Mouse (Mus musculus) liver, embryonic 13.5 days (tissue): Measurements from ENCODE around the gene Tbxas1. TPM values are rescaled to one million over a fixed set of nuclear protein-coding genes. Genes with fewer than 3 reads are reported as not detected.

Source experiments
- ATAC-seq: fragments of 200-750 bp; cut with Nextera tagmentation; 2 replicates; pipeline ENCODE4 v1.8.0; 2017; ENCODE audit warnings: low read depth, mild to moderate bottlenecking, moderate number of reproducible peaks, moderate library complexity
- DNase-seq: peaks from one replicate; pipeline ENCODE4 v3.0.0; 2022
- H3K27ac ChIP-seq: fragments of 300-500 bp; sonication (generic); 2 replicates; pipeline ENCODE4 v1.5.1; 2015; ENCODE audit warnings: moderate library complexity, mild to moderate bottlenecking, inconsistent platforms
- H3K27me3 ChIP-seq: fragments of 300-500 bp; sonication (generic); 2 replicates; pipeline ENCODE4 v1.6.1; 2015; ENCODE audit warnings: mild to moderate bottlenecking, inconsistent platforms
- H3K36me3 ChIP-seq: fragments of 300-500 bp; sonication (generic); 2 replicates; pipeline ENCODE4 v1.6.1; 2015; ENCODE audit warnings: mild to moderate bottlenecking, inconsistent platforms
- H3K4me1 ChIP-seq: fragments of 300-500 bp; sonication (generic); replicated peaks from 2 replicates; pipeline ENCODE4 v1.6.1; 2015; ENCODE audit warnings: inconsistent platforms
- H3K4me2 ChIP-seq: fragments of 300-500 bp; sonication (generic); 2 replicates; pipeline ENCODE4 v1.6.1; 2015; ENCODE audit warnings: inconsistent platforms, mild to moderate bottlenecking, moderate library complexity
- H3K4me3 ChIP-seq: fragments of 300-500 bp; sonication (generic); replicated peaks from 2 replicates; pipeline ENCODE4 v1.5.1; 2015; ENCODE audit warnings: mild to moderate bottlenecking, inconsistent platforms
- H3K9ac ChIP-seq: fragments of 300-500 bp; sonication (generic); 2 replicates; pipeline ENCODE4 v1.6.1; 2015; ENCODE audit warnings: mild to moderate bottlenecking, inconsistent platforms
- H3K9me3 ChIP-seq: fragments of 300-500 bp; sonication (generic); replicated peaks from 2 replicates; pipeline ENCODE4 v1.6.1; 2016; ENCODE audit warnings: inconsistent platforms
- WGBS: fragments of 180-500 bp; shearing (Covaris S2); methylation state at CpG from one replicate; pipeline ENCODE4 v1.1.7; 2015; ENCODE audit not compliant: insufficient replicate concordance; 5-methylcytosine and 5-hydroxymethylcytosine counted together
- polyA plus RNA-seq: library from polyadenylated mRNA; unstranded; fragments of >200 nt; fragmentation: Nextera tagmentation; extraction: Ambion mirVana; gene quantifications from 2 replicates; pipeline ENCODE4 v1.2.1, GENCODE M21; 2015

Gene Tbxas1
- 11.4 and 12.2 TPM in 2 replicates for polyA plus RNA-seq

GRCm38 (mm10) chr6:38875258-38876070 lies at the start of gene Tbxas1:
Gene Tbxas1, plus strand, starts transcription at chr6:38875404.
- H3K9me3 ChIP-seq: no peaks in the 10 kb centered on the region
- peak within 1 kb of the TSS; percentile 80 for H3K4me2 ChIP-seq
- peaks cover 65% of the 10 kb centered on the region for H3K4me1 ChIP-seq
- 1% methylated on average over 61 of the region's 77 CpGs for WGBS
- DNase-seq (no peak), ATAC-seq (peak; percentile 1; the same call in 1 of the 2 replicates)
- H3K4me3 ChIP-seq: peak within 1 kb of the TSS; percentile 99
- peaks cover 8% of the 10 kb centered on the region; the same call in 1 of the 2 replicates for H3K27me3 ChIP-seq
- peak within 1 kb of the TSS; percentile 100 for H3K9ac ChIP-seq
- peaks cover 21% of the 10 kb centered on the region for H3K36me3 ChIP-seq
- H3K27ac ChIP-seq: peak within 1 kb of the TSS; percentile 99

GRCm38 (mm10) chr6:38825886-38826285 lies 49.3 kb upstream of the Tbxas1 start:
- peaks cover 16% of the 10 kb centered on the region for H3K36me3 ChIP-seq
- no peak overlapping the region for H3K4me2 ChIP-seq
- no peak overlapping the region for H3K9ac ChIP-seq
- H3K9me3 ChIP-seq: no peaks in the 10 kb centered on the region
- H3K27ac ChIP-seq: no peak overlapping the region
- ATAC-seq: no peak
- peaks cover 86% of the 10 kb centered on the region for H3K4me1 ChIP-seq
- no peak overlapping the region for H3K4me3 ChIP-seq
- no peak for DNase-seq
- no peaks in the 10 kb centered on the region for H3K27me3 ChIP-seq

GRCm38 (mm10) chr6:38826857-38827256 lies 48.3 kb upstream of the Tbxas1 start:
- Histone ChIP-seq H3K36me3 (peaks cover 23% of the 10 kb centered on the region), H3K27me3 (no peaks in the 10 kb centered on the region), H3K27ac (no peak overlapping the region; the same call in 1 of the 2 replicates), H3K4me1 (peaks cover 85% of the 10 kb centered on the region), H3K9ac (no peak overlapping the region), H3K4me3 (no peak overlapping the region), H3K9me3 (no peaks in the 10 kb centered on the region), H3K4me2 (no peak overlapping the region)
- ATAC-seq: no peak
- DNase-seq: no peak
- WGBS: 46% methylated on average over 3 of the region's 3 CpGs

GRCm38 (mm10) chr6:38827435-38827834 lies 47.8 kb upstream of the Tbxas1 start:
- H3K27me3 ChIP-seq: no peaks in the 10 kb centered on the region
- no peak for DNase-seq
- no peak overlapping the region for H3K27ac ChIP-seq

GRCm38 (mm10) chr6:38828211-38828610 lies 47.0 kb upstream of the Tbxas1 start:
- Histone ChIP-seq H3K9ac (no peak overlapping the region), H3K27ac (peak overlapping the region; percentile 40), H3K36me3 (peaks cover 33% of the 10 kb centered on the region), H3K4me3 (no peak overlapping the region), H3K27me3 (no peaks in the 10 kb centered on the region), H3K4me1 (peaks cover 85% of the 10 kb centered on the region), H3K4me2 (no peak overlapping the region), H3K9me3 (no peaks in the 10 kb centered on the region)
- 60% methylated on average over 2 of the region's 2 CpGs for WGBS
- ATAC-seq: no peak
- DNase-seq: no peak

More at GRCm38 (mm10) chr6:38827435-38827834, 47.8 kb upstream of the Tbxas1 start:
- no peak for ATAC-seq
- Histone ChIP-seq H3K9ac (no peak overlapping the region), H3K36me3 (peaks cover 28% of the 10 kb centered on the region), H3K9me3 (no peaks in the 10 kb centered on the region), H3K4me2 (no peak overlapping the region; the same call in 1 of the 2 replicates), H3K4me3 (no peak overlapping the region), H3K4me1 (peaks cover 85% of the 10 kb centered on the region)
- WGBS: 63% methylated on average over 5 of the region's 5 CpGs

GRCm38 (mm10) chr6:38829452-38829851 lies 45.8 kb upstream of the Tbxas1 start:
- 73% methylated on average over 3 of the region's 3 CpGs for WGBS
- H3K27ac ChIP-seq: no peak overlapping the region
- no peak overlapping the region for H3K4me3 ChIP-seq
- H3K27me3 ChIP-seq: no peaks in the 10 kb centered on the region
- H3K4me1 ChIP-seq: peaks cover 85% of the 10 kb centered on the region
- DNase-seq (no peak), ATAC-seq (no peak)
- H3K9ac ChIP-seq: no peak overlapping the region
- peaks cover 39% of the 10 kb centered on the region for H3K36me3 ChIP-seq
- no peaks in the 10 kb centered on the region for H3K9me3 ChIP-seq
- no peak overlapping the region for H3K4me2 ChIP-seq

- no peaks in the 10 kb centered on the region for H3K9me3 ChIP-seq
- H3K4me1 ChIP-seq: peaks cover 96% of the 10 kb centered on the region
- DNase-seq (no peak), ATAC-seq (no peak)
- 0 out of 2 replicates have a peak overlapping the region, but pooled peaks have one; percentile 11 for H3K4me2 ChIP-seq
- no peak overlapping the region for H3K4me3 ChIP-seq
- H3K9ac ChIP-seq: peak overlapping the region; percentile 28
- H3K27ac ChIP-seq: peak overlapping the region; percentile 78
- H3K27me3 ChIP-seq: no peaks in the 10 kb centered on the region
- H3K36me3 ChIP-seq: peaks cover 44% of the 10 kb centered on the region
- whole genome bisulfite sequencing: 81% methylated on average over 3 of the region's 3 CpGs
Measured at GRCm38 (mm10) chr6:38833721-38834120, 41.5 kb upstream of the Tbxas1 start.

- no peaks in the 10 kb centered on the region for H3K9me3 ChIP-seq
- H3K4me1 ChIP-seq: peaks cover 96% of the 10 kb centered on the region
- H3K27ac ChIP-seq: peak overlapping the region; percentile 90
- H3K27me3 ChIP-seq: no peaks in the 10 kb centered on the region
- 31% methylated on average over 2 of the region's 2 CpGs for WGBS
- ATAC-seq (peak; percentile 57), DNase-seq (no peak)
- H3K36me3 ChIP-seq: peaks cover 54% of the 10 kb centered on the region
- peak overlapping the region; percentile 57 for H3K4me2 ChIP-seq
- H3K4me3 ChIP-seq: no peak overlapping the region
- H3K9ac ChIP-seq: peak overlapping the region; percentile 61
Measured at GRCm38 (mm10) chr6:38834727-38835126, 40.5 kb upstream of the Tbxas1 start.

GRCm38 (mm10) chr6:38835217-38835616 lies 40.0 kb upstream of the Tbxas1 start:
- peak overlapping the region; percentile 90 for H3K27ac ChIP-seq
- H3K4me2 ChIP-seq: peak overlapping the region; percentile 57
- 14% methylated on average over 1 of the region's 1 CpGs for WGBS

GRCm38 (mm10) chr6:38838061-38838460 lies 37.1 kb upstream of the Tbxas1 start:
- Histone ChIP-seq H3K27ac (peak overlapping the region; percentile 60), H3K4me1 (peaks cover 96% of the 10 kb centered on the region), H3K9ac (no peak overlapping the region), H3K36me3 (peaks cover 58% of the 10 kb centered on the region), H3K27me3 (no peaks in the 10 kb centered on the region), H3K4me2 (no peak overlapping the region), H3K4me3 (no peak overlapping the region), H3K9me3 (no peaks in the 10 kb centered on the region)
- no peak for ATAC-seq
- DNase-seq: no peak
- 81% methylated on average over 4 of the region's 4 CpGs for whole genome bisulfite sequencing

More at GRCm38 (mm10) chr6:38835217-38835616, 40.0 kb upstream of the Tbxas1 start:
- Histone ChIP-seq H3K27me3 (no peaks in the 10 kb centered on the region), H3K9ac (peak overlapping the region; percentile 61), H3K36me3 (peaks cover 57% of the 10 kb centered on the region), H3K9me3 (no peaks in the 10 kb centered on the region), H3K4me3 (0 out of 2 replicates have a peak overlapping the region, but pooled peaks have one; percentile 14), H3K4me1 (peaks cover 95% of the 10 kb centered on the region)
- peak; percentile 92 for ATAC-seq
- DNase-seq: peak; percentile 70

GRCm38 (mm10) chr6:38839891-38840290 lies 35.3 kb upstream of the Tbxas1 start:
- Histone ChIP-seq H3K36me3 (peaks cover 55% of the 10 kb centered on the region), H3K4me1 (peaks cover 90% of the 10 kb centered on the region)

More at GRCm38 (mm10) chr6:38839891-38840290, 35.3 kb upstream of the Tbxas1 start:
- Histone ChIP-seq H3K27ac (no peak overlapping the region), H3K4me2 (no peak overlapping the region), H3K9me3 (no peaks in the 10 kb centered on the region), H3K27me3 (no peaks in the 10 kb centered on the region), H3K4me3 (no peak overlapping the region), H3K9ac (no peak overlapping the region)
- ATAC-seq: no peak
- no peak for DNase-seq
- WGBS: 78% methylated on average over 4 of the region's 4 CpGs
